Mouse (Mus musculus): Measurements from ENCODE around the gene Olfr1160. TPM values are rescaled to one million over a fixed set of nuclear protein-coding genes. Genes with fewer than 3 reads are reported as not detected.
"Not testable (repeated sequence)": the region's sequence is repeated elsewhere in the genome, so short reads cannot be mapped to it uniquely, and the experiment has no call there.

The Olfr1160 gene
- not detected in 2 replicates for polyA plus RNA-seq (2016; fragmentation: Nextera tagmentation; extraction: Ambion mirVana)

DNA sequence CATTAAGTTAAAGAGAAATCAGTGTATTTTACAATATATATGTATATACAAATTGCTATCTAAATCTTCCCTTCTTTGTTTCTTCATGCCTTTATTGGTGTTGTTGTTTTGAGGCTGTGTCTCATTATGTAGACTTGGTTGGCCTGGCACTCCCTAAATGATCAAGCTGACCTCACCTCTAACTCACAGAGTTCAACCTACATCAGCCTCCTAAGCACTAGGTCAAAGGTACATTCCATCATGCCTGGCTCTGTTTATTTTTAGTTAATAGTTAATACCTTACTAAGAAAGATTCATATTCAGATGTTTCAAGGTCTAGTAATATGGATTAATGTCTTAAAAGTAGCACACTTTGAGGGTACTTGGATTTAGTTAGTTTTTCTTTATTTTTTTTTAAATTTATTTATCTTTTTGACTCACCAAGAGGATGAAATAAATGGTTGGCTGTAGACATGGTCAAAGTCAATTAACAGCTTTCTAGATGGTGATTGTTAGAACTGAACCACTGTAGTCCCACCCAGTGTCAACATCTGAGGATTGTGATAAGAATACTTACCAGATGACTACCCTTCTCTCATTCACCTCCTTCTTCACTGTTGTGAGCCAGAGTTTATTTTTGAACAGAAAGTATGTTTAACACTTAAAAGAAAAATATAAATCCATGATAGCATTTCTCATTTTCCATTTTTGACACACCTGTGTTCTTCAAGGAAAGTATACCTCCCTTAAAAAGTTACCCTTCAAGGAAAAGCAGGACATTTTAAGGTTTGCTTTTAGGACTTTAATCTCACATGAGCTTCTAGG, at the start of gene Olfr1160:
Olfr1160 (minus strand) TSS at position 754 of the 804 bp plus-strand sequence.
- no peak within 1 kb of the TSS for H3K27ac ChIP-seq
- H3K36me3 ChIP-seq: no peaks in the 10 kb centered on the region
- H3K9ac ChIP-seq: no peak within 1 kb of the TSS
- no peaks in the 10 kb centered on the region for H3K27me3 ChIP-seq (replicated peaks)
- no peak within 1 kb of the TSS for H3K4me3 ChIP-seq
- no peak for ATAC-seq
- no peaks in the 10 kb centered on the region for H3K9me3 ChIP-seq (replicated peaks)
- no peaks in the 10 kb centered on the region for H3K4me1 ChIP-seq
- H3K4me2 ChIP-seq: no peak within 1 kb of the TSS

DNA sequence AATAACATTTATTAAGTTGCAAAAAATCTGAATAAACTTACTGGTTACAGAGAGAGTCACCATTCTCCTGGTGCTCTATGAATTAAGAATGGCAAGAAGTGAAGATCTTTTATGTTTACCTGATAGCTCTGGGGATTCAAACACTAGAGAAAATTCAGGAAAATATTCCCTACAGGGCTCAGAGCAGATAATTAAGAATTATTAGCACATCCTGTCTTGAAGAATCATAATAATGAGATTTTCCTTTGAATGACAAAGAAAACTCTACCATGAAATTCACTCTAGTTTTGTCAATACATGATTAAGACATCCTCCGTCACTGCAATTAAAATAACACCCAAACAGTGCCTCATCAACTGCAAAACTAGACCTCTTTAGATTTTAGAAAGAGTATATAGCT, 43.0 kb upstream of the Olfr1160 start, which contains the start of gene Olfr1162:
Olfr1162 (minus strand) TSS at position 101 of the 400 bp plus-strand sequence.
- no peak within 1 kb of the TSS for H3K4me3 ChIP-seq
- H3K4me1 ChIP-seq: no peaks in the 10 kb centered on the region
- no peak for ATAC-seq
- H3K36me3 ChIP-seq: no peaks in the 10 kb centered on the region
- H3K4me2 ChIP-seq: no peak within 1 kb of the TSS
- no peak within 1 kb of the TSS for H3K9ac ChIP-seq
- H3K27me3 ChIP-seq (replicated peaks): no peaks in the 10 kb centered on the region
- WGBS (ENCODE audit: insufficient replicate concordance): 63% methylated on average over 1 of the region's 1 CpGs
- no peaks in the 10 kb centered on the region for H3K9me3 ChIP-seq (replicated peaks)
- no peak within 1 kb of the TSS for H3K27ac ChIP-seq

DNA sequence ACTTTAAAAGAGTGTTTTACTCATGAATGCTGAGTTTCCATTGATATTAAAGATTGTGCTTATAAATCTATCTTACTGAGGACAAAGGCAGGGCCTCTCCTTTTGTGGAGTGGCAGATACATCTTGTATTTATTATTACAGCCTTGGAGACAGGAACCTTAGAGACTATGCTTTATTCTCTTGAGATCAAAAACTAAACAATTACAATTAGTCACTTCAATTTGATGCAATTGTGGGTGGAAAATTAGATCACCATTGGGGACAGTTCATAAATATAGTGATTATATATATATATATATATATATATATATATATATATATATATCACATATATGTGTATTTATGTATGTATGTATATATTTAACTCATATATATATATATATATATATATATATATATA, 29.5 kb upstream of the Olfr1160 start, which contains the start of gene Olfr73:
Olfr73 (minus strand) TSS at position 101 of the 400 bp plus-strand sequence.
- no peaks in the 10 kb centered on the region for H3K9me3 ChIP-seq (replicated peaks)

DNA sequence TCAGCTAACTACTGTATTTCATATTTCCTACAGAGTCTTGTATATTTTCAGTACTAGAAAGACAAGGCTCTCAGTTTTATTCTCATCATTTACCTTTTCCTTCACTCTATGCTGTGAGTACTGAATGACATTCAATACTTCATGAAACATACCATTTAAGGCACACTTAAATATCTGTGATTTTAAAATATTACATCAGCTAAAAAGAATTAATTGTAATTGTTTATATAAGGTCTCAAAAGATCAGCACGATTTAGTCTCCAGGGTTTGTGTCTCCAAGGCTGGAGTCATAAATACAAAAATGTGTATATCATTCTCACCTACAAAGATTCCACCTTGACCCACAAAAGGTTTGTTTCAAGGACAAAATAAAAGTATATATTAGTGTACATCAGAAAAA, 14.4 kb upstream of the Olfr1160 start, which contains the start of gene Olfr1161:
Olfr1161 (plus strand) TSS at position 301 of the 400 bp plus-strand sequence.
- ATAC-seq; H3K9ac ChIP-seq; H3K27ac ChIP-seq; H3K9me3 ChIP-seq (replicated peaks); H3K36me3 ChIP-seq; H3K4me3 ChIP-seq; H3K4me1 ChIP-seq; H3K27me3 ChIP-seq (replicated peaks); H3K4me2 ChIP-seq: not testable (repeated sequence)
- WGBS (ENCODE audit: insufficient replicate concordance): 58% methylated on average over 1 of the region's 1 CpGs

More for the DNA sequence above, 29.5 kb upstream of the Olfr1160 start, which contains the start of gene Olfr73:
- no peak within 1 kb of the TSS for H3K27ac ChIP-seq
- no peaks in the 10 kb centered on the region for H3K27me3 ChIP-seq (replicated peaks)
- no peak within 1 kb of the TSS for H3K4me2 ChIP-seq
- no peaks in the 10 kb centered on the region for H3K4me1 ChIP-seq
- H3K9ac ChIP-seq: no peak within 1 kb of the TSS
- ATAC-seq: no peak
- H3K4me3 ChIP-seq: no peak within 1 kb of the TSS
- no peaks in the 10 kb centered on the region for H3K36me3 ChIP-seq

DNA sequence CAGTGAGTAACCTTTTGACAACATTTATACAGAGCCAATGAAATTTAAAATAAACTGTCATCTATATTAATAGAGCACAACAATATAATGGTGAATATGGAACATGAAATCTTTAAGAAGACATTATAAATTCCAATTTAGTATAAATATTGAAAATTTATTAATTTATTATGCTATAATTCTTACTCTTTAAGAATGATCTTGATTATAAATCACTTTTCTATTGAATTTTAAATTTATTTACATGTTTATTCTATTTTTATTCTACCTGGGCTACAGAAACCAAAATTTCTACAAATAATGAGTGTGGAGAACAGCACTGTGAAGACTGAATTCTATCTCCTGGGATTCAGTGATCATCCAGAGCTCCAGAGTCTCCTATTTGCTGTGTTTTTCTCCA, 18.3 kb downstream of the Olfr1160 start, which contains the start of gene Olfr1158:
Olfr1158 (plus strand) TSS at position 301 of the 400 bp plus-strand sequence.
- ATAC-seq: no peak
- no peaks in the 10 kb centered on the region for H3K4me1 ChIP-seq
- H3K27ac ChIP-seq: no peak within 1 kb of the TSS
- H3K4me3 ChIP-seq: no peak within 1 kb of the TSS
- no peaks in the 10 kb centered on the region for H3K36me3 ChIP-seq
- no peak within 1 kb of the TSS for H3K9ac ChIP-seq
- H3K9me3 ChIP-seq (replicated peaks): no peaks in the 10 kb centered on the region; the same call in 1 of the 2 replicates
- H3K27me3 ChIP-seq (replicated peaks): no peaks in the 10 kb centered on the region
- no peak within 1 kb of the TSS for H3K4me2 ChIP-seq

DNA sequence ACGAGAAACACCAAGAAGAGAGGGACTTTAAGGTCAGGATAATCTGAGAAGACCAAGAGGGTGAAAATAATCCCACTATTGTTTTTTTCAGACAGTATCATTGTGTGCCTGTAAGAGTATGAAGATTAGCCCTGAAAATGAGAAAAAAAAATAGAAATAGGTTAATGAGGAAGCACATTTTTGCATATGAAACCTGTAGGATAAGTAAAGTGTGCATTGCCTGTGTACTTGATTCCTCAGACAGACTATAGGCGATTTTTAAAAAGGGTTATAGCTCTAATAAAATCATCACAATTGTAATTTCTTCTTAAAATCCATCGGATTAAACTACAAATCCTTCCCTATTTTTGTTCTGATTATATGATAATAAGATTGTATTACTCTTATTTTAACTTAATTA, 33.5 kb downstream of the Olfr1160 start, which contains the start of gene Olfr74:
Olfr74 (minus strand) TSS at position 101 of the 400 bp plus-strand sequence.
- H3K9ac ChIP-seq: no peak within 1 kb of the TSS
- no peak within 1 kb of the TSS for H3K4me3 ChIP-seq
- WGBS (ENCODE audit: insufficient replicate concordance): 54% methylated on average over 3 of the region's 3 CpGs
- H3K27ac ChIP-seq: no peak within 1 kb of the TSS
- no peak for ATAC-seq
- no peaks in the 10 kb centered on the region for H3K27me3 ChIP-seq (replicated peaks)
- no peaks in the 10 kb centered on the region for H3K9me3 ChIP-seq (replicated peaks)
- no peaks in the 10 kb centered on the region for H3K4me1 ChIP-seq
- no peak within 1 kb of the TSS for H3K4me2 ChIP-seq
- H3K36me3 ChIP-seq: no peaks in the 10 kb centered on the region

DNA sequence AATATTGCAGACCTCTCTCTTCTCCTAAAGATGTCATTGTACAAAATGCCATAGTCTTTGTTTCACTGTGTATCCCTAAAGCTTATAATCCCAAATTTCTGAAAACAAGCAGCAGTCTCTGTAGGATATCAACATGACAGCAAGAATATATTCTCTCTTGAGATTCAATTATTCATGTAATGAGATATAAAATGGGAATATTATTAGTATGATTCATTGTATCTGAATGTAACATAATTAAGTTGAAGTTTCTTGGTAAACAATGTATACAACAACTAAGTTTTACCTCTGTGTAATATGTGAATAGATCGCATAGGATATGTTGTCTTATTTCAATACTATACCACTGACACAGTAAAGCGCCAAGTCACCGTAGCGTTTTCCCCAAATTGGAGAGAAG, 39.9 kb downstream of the Olfr1160 start, which contains the start of gene Olfr1157:
Olfr1157 (minus strand) TSS at position 101 of the 400 bp plus-strand sequence.
- Histone ChIP-seq H3K4me2 (no peak within 1 kb of the TSS), H3K4me3 (no peak within 1 kb of the TSS), H3K27ac (no peak within 1 kb of the TSS), H3K36me3 (no peaks in the 10 kb centered on the region), H3K9ac (no peak within 1 kb of the TSS), H3K27me3 (replicated peaks) (no peaks in the 10 kb centered on the region), H3K9me3 (replicated peaks) (no peaks in the 10 kb centered on the region), H3K4me1 (no peaks in the 10 kb centered on the region)
- WGBS (ENCODE audit: insufficient replicate concordance): 89% methylated on average over 4 of the region's 4 CpGs
- ATAC-seq: no peak

DNA sequence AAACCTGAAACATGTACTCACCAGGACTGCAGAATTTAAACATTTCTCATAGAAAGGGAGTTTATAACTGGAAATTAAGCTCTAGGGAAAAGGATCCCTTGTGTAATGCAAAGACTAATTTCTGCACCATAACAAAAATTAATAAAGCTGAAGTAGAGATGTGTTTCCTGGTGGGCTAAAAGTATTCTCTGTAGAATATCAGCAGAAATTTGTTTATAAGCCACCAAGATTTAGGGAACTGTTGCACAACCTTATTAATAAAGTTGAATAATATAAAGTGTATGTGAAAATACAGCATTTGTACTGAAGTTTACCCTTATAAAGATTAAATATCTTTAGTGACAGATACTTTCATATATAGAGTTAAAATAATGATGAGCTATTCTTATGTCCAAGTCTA, 55.1 kb downstream of the Olfr1160 start, which contains the start of gene Olfr1156:
Olfr1156 (minus strand) TSS at position 101 of the 400 bp plus-strand sequence.
- H3K27ac ChIP-seq: no peak within 1 kb of the TSS
- ATAC-seq: no peak
- H3K9ac ChIP-seq: no peak within 1 kb of the TSS

More for the DNA sequence above, 55.1 kb downstream of the Olfr1160 start, which contains the start of gene Olfr1156:
- no peaks in the 10 kb centered on the region for H3K36me3 ChIP-seq
- no peak within 1 kb of the TSS for H3K4me2 ChIP-seq
- H3K27me3 ChIP-seq (replicated peaks): no peaks in the 10 kb centered on the region
- no peaks in the 10 kb centered on the region for H3K9me3 ChIP-seq (replicated peaks)
- H3K4me3 ChIP-seq: no peak within 1 kb of the TSS
- H3K4me1 ChIP-seq: no peaks in the 10 kb centered on the region

Other genes with a start within 250 kb of the Olfr1160 start
- gene Olfr152, start 228.8 kb downstream of the Olfr1160 start, polyA plus RNA-seq (2016; fragmentation: Nextera tagmentation; extraction: Ambion mirVana): not detected in 2 replicates
- not detected in 2 replicates for gene Olfr1143, start 207.7 kb downstream of the Olfr1160 start, polyA plus RNA-seq (2016; fragmentation: Nextera tagmentation; extraction: Ambion mirVana)
- gene Olfr1145, start 198.4 kb downstream of the Olfr1160 start, polyA plus RNA-seq (2016; fragmentation: Nextera tagmentation; extraction: Ambion mirVana): not detected in 2 replicates
- gene Olfr1148, start 177.7 kb downstream of the Olfr1160 start, polyA plus RNA-seq (2016; fragmentation: Nextera tagmentation; extraction: Ambion mirVana): not detected in 2 replicates
- gene Olfr1150-ps1, start 164.3 kb downstream of the Olfr1160 start, polyA plus RNA-seq (2016; fragmentation: Nextera tagmentation; extraction: Ambion mirVana): not detected in 2 replicates
- gene Olfr1151, start 152.4 kb downstream of the Olfr1160 start, polyA plus RNA-seq (2016; fragmentation: Nextera tagmentation; extraction: Ambion mirVana): not detected in 2 replicates
- gene Olfr1152, start 141.8 kb downstream of the Olfr1160 start, polyA plus RNA-seq (2016; fragmentation: Nextera tagmentation; extraction: Ambion mirVana): not detected in 2 replicates
- not detected in 2 replicates for gene Olfr1153, start 113.3 kb downstream of the Olfr1160 start, polyA plus RNA-seq (2016; fragmentation: Nextera tagmentation; extraction: Ambion mirVana)
- not detected in 2 replicates for gene Olfr1154, start 103.1 kb downstream of the Olfr1160 start, polyA plus RNA-seq (2016; fragmentation: Nextera tagmentation; extraction: Ambion mirVana)
- gene Olfr1155, start 63.1 kb downstream of the Olfr1160 start, polyA plus RNA-seq (2016; fragmentation: Nextera tagmentation; extraction: Ambion mirVana): not detected in 2 replicates
- not detected in 2 replicates for gene Olfr1156, start 55.2 kb downstream of the Olfr1160 start, polyA plus RNA-seq (2016; fragmentation: Nextera tagmentation; extraction: Ambion mirVana)
- not detected in 2 replicates for gene Olfr1157, start 40.0 kb downstream of the Olfr1160 start, polyA plus RNA-seq (2016; fragmentation: Nextera tagmentation; extraction: Ambion mirVana)
- gene Olfr74, start 33.6 kb downstream of the Olfr1160 start, polyA plus RNA-seq (2016; fragmentation: Nextera tagmentation; extraction: Ambion mirVana): not detected in 2 replicates
- not detected in 2 replicates for gene Olfr1158, start 18.2 kb downstream of the Olfr1160 start, polyA plus RNA-seq (2016; fragmentation: Nextera tagmentation; extraction: Ambion mirVana)
- not detected in 2 replicates for gene Olfr1161, start 14.5 kb upstream of the Olfr1160 start, polyA plus RNA-seq (2016; fragmentation: Nextera tagmentation; extraction: Ambion mirVana)
- gene Olfr73, start 29.4 kb upstream of the Olfr1160 start, polyA plus RNA-seq (2016; fragmentation: Nextera tagmentation; extraction: Ambion mirVana): not detected in 2 replicates
- not detected in 2 replicates for gene Olfr1162, start 42.9 kb upstream of the Olfr1160 start, polyA plus RNA-seq (2016; fragmentation: Nextera tagmentation; extraction: Ambion mirVana)
- gene Olfr1163, start 63.6 kb upstream of the Olfr1160 start, polyA plus RNA-seq (2016; fragmentation: Nextera tagmentation; extraction: Ambion mirVana): not detected in 2 replicates
- gene Olfr1164, start 85.7 kb upstream of the Olfr1160 start, polyA plus RNA-seq (2016; fragmentation: Nextera tagmentation; extraction: Ambion mirVana): not detected in 2 replicates
- not detected in 2 replicates for gene Olfr1166, start 120.0 kb upstream of the Olfr1160 start, polyA plus RNA-seq (2016; fragmentation: Nextera tagmentation; extraction: Ambion mirVana)
- gene Olfr1167, start 146.9 kb upstream of the Olfr1160 start, polyA plus RNA-seq (2016; fragmentation: Nextera tagmentation; extraction: Ambion mirVana): not detected in 2 replicates
- not detected in 2 replicates for gene Olfr1168, start 173.6 kb upstream of the Olfr1160 start, polyA plus RNA-seq (2016; fragmentation: Nextera tagmentation; extraction: Ambion mirVana)
- gene Olfr1170, start 220.1 kb upstream of the Olfr1160 start, polyA plus RNA-seq (2016; fragmentation: Nextera tagmentation; extraction: Ambion mirVana): not detected in 2 replicates

Data from liver, embryonic 12.5 days (tissue).